Mouse (Mus musculus) bone marrow macrophage, adult 2 months (primary cell): ENCODE results near the gene Mybpc3. TPM values are rescaled to one million over a fixed set of nuclear protein-coding genes. Genes with fewer than 3 reads are reported as not detected.

Source experiments
- H3K27ac ChIP-seq: 2 replicates; pipeline ENCODE4 v1.5.1; 2012; ENCODE audit warnings: low read depth, low read length; ENCODE audit not compliant: insufficient read depth
- H3K4me1 ChIP-seq: 2 replicates; pipeline ENCODE4 v1.6.1; 2012; ENCODE audit warnings: low read length; ENCODE audit not compliant: control insufficient read depth, insufficient read depth
- H3K4me3 ChIP-seq: 2 replicates; pipeline ENCODE4 v1.5.1; 2012; ENCODE audit warnings: mild to moderate bottlenecking, low read length, moderate library complexity; ENCODE audit not compliant: insufficient read depth
- CTCF ChIP-seq: IDR thresholded peaks from 2 replicates; pipeline ENCODE4 v1.5.1; 2012; ENCODE audit warnings: low read depth, mild to moderate bottlenecking, low read length, moderate library complexity
- POLR2A ChIP-seq: IDR thresholded peaks from 2 replicates; pipeline ENCODE4 v1.6.1; 2012; ENCODE audit warnings: mild to moderate bottlenecking, low read depth, low read length, borderline replicate concordance
- polyA plus RNA-seq: library from polyadenylated mRNA; stranded (reverse); fragments of >200 nt; gene quantifications from 2 replicates; pipeline ENCODE4 v1.2.4, GENCODE M21; 2012; ENCODE audit not compliant: missing spikeins, insufficient read depth, insufficient read length

The Mybpc3 gene
- 0.19 TPM in 1 of 2 replicates, not detected in the other for polyA plus RNA-seq

GRCm38 (mm10) chr2:91117585-91118275 is at the start of gene Mybpc3:
Gene Mybpc3 (plus strand): TSS chr2:91118144.
- TF ChIP-seq POLR2A, result no peak
- no peak for TF ChIP-seq CTCF
- H3K4me1 ChIP-seq, result peaks cover 11% of the 10 kb centered on the region
- H3K27ac ChIP-seq, result no peak within 1 kb of the TSS
- H3K4me3 ChIP-seq, result no peak within 1 kb of the TSS

GRCm38 (mm10) chr2:91068162-91068871 is 49.6 kb upstream of the Mybpc3 start:
- Histone ChIP-seq H3K27ac (no peak overlapping the region), H3K4me3 (no peak overlapping the region), H3K4me1 (peaks cover 27% of the 10 kb centered on the region)
- no peak for TF ChIP-seq POLR2A
- TF ChIP-seq CTCF, result no peak

- Histone ChIP-seq H3K27ac (no peak overlapping the region), H3K4me1 (peaks cover 27% of the 10 kb centered on the region), H3K4me3 (peak overlapping the region; percentile 78)
- TF ChIP-seq POLR2A, result no peak
- no peak for TF ChIP-seq CTCF
Observed at GRCm38 (mm10) chr2:91068872-91069165, 49.1 kb upstream of the Mybpc3 start.

- H3K27ac ChIP-seq, result peak overlapping the region; percentile 66
- H3K4me3 ChIP-seq, result peak overlapping the region; percentile 78
- TF ChIP-seq CTCF, result no peak
- no peak for TF ChIP-seq POLR2A
- peaks cover 27% of the 10 kb centered on the region for H3K4me1 ChIP-seq
Observed at GRCm38 (mm10) chr2:91069306-91070000, 48.5 kb upstream of the Mybpc3 start.

GRCm38 (mm10) chr2:91070076-91070800 is 47.7 kb upstream of the Mybpc3 start, which contains the start of gene Slc39a13:
Gene Slc39a13 (minus strand): TSS chr2:91070417.
- H3K4me3 ChIP-seq, result peak within 1 kb of the TSS; percentile 78
- peaks cover 27% of the 10 kb centered on the region for H3K4me1 ChIP-seq
- peak within 1 kb of the TSS; percentile 90 for H3K27ac ChIP-seq
- no peak for TF ChIP-seq POLR2A
- TF ChIP-seq CTCF, result peak; percentile 80

GRCm38 (mm10) chr2:91071059-91071458 is 46.9 kb upstream of the Mybpc3 start:
- TF ChIP-seq CTCF (no peak), POLR2A (no peak)
- Histone ChIP-seq H3K27ac (peak overlapping the region; percentile 90), H3K4me3 (no peak overlapping the region), H3K4me1 (peaks cover 27% of the 10 kb centered on the region)

GRCm38 (mm10) chr2:91072092-91072491 is 45.9 kb upstream of the Mybpc3 start:
- H3K27ac ChIP-seq, result peak overlapping the region; percentile 90
- H3K4me3 ChIP-seq, result no peak overlapping the region
- peaks cover 27% of the 10 kb centered on the region for H3K4me1 ChIP-seq
- TF ChIP-seq POLR2A, result no peak
- no peak for TF ChIP-seq CTCF

GRCm38 (mm10) chr2:91077957-91078313 is 40.0 kb upstream of the Mybpc3 start:
- TF ChIP-seq CTCF (no peak), POLR2A (no peak)
- H3K4me1 ChIP-seq, result peaks cover 13% of the 10 kb centered on the region
- H3K4me3 ChIP-seq, result no peak overlapping the region

GRCm38 (mm10) chr2:91078314-91079025 is 39.5 kb upstream of the Mybpc3 start:
- H3K27ac ChIP-seq, result no peak overlapping the region
- TF ChIP-seq POLR2A, result no peak
- no peak for TF ChIP-seq CTCF
- no peak overlapping the region for H3K4me3 ChIP-seq
- H3K4me1 ChIP-seq, result peaks cover 14% of the 10 kb centered on the region

More at GRCm38 (mm10) chr2:91077957-91078313, 40.0 kb upstream of the Mybpc3 start:
- H3K27ac ChIP-seq, result no peak overlapping the region

GRCm38 (mm10) chr2:91079026-91079384 is 38.9 kb upstream of the Mybpc3 start:
- TF ChIP-seq POLR2A (no peak), CTCF (no peak)
- no peak overlapping the region for H3K27ac ChIP-seq
- peaks cover 16% of the 10 kb centered on the region for H3K4me1 ChIP-seq
- H3K4me3 ChIP-seq, result no peak overlapping the region
